Comparison of ENCODE assay signal across 18 mouse cellular contexts in genomic region chr6:82494481-82494880, GRCm38 (mm10).
"Had no signal": no experiment of that assay in that cellular context is flagged by ENCODE, and none has a peak within 500 bp of the region (broad histone marks: within the 10 kb centered on the region; RNA-seq: fewer than 3 reads in every experiment).

No protein-coding gene starts in this region.

- H3K4me1 ChIP-seq: lung, embryonic 15.5 days; megakaryocyte, embryonic 14.5 days; midbrain, embryonic 13.5 days; midbrain, embryonic 15.5 days; neural tube, embryonic 13.5 days; stomach, embryonic 15.5 days had no signal

- H3K4me2 ChIP-seq: lung, embryonic 15.5 days; midbrain, embryonic 11.5 days; midbrain, embryonic 13.5 days; midbrain, embryonic 15.5 days; neural tube, embryonic 13.5 days; stomach, embryonic 15.5 days had no signal

- H3K4me3 ChIP-seq: lung, embryonic 15.5 days; megakaryocyte, embryonic 14.5 days; midbrain, embryonic 13.5 days; midbrain, embryonic 15.5 days; neural tube, embryonic 13.5 days; stomach, embryonic 15.5 days had no signal

- DNase-seq: liver, postnatal 0 days; lung, adult 2 months; lung, postnatal 14 days; lung, postnatal 36 days; right cerebral cortex, postnatal 14 days; thymus, adult 18-20 months; thymus, postnatal 14 days; thymus, postnatal 36 days had no signal

- ATAC-seq: liver, postnatal 0 days; lung, postnatal 0 days; midbrain, embryonic 13.5 days; midbrain, embryonic 15.5 days had no signal

- H3K27me3 ChIP-seq: lung, embryonic 15.5 days; midbrain, embryonic 13.5 days; midbrain, embryonic 15.5 days; neural tube, embryonic 13.5 days; stomach, embryonic 15.5 days had no signal

- H3K9ac ChIP-seq: liver, postnatal 0 days; lung, embryonic 15.5 days; midbrain, embryonic 13.5 days; midbrain, embryonic 15.5 days; neural tube, embryonic 13.5 days; stomach, embryonic 15.5 days had no signal

- H3K9me3 ChIP-seq: lung, embryonic 15.5 days; midbrain, embryonic 13.5 days; midbrain, embryonic 15.5 days; neural tube, embryonic 13.5 days; stomach, embryonic 15.5 days had no signal

- H3K27ac ChIP-seq: lung, embryonic 15.5 days; macrophage; midbrain, embryonic 13.5 days; midbrain, embryonic 15.5 days; neural tube, embryonic 13.5 days; stomach, embryonic 15.5 days; stomach, postnatal 0 days had no signal

- H3K36me3 ChIP-seq: lung, embryonic 15.5 days; midbrain, embryonic 13.5 days; midbrain, embryonic 15.5 days; neural tube, embryonic 13.5 days; stomach, embryonic 15.5 days had no signal
